Mouse (Mus musculus) hindbrain, embryonic 14.5 days (tissue): Measurements from ENCODE around the gene Nsun3. TPM values are rescaled to one million over a fixed set of nuclear protein-coding genes. Genes with fewer than 3 reads are reported as not detected.
A peak's percentile ranks its signal among the peaks of the same experiment; 100 is the strongest.

Experiments
- ATAC-seq: fragments of 200-750 bp; cut with Nextera tagmentation; 2 replicates; pipeline ENCODE4 v1.8.0; 2017; ENCODE audit warnings: moderate number of reproducible peaks, mild to moderate bottlenecking, moderate TSS enrichment, moderate library complexity; ENCODE audit not compliant: low FRiP score
- DNase-seq: peaks from one replicate; pipeline ENCODE4 v3.0.0-alpha.2; 2015; ENCODE audit warnings: low spot score
- H3K27ac ChIP-seq: fragments of 300-500 bp; sonication (generic); 2 replicates; pipeline ENCODE4 v1.5.1; 2014; ENCODE audit warnings: mild to moderate bottlenecking, moderate library complexity
- H3K27me3 ChIP-seq: fragments of 300-500 bp; sonication (generic); 2 replicates; pipeline ENCODE4 v1.6.1; 2014; ENCODE audit warnings: mild to moderate bottlenecking, low read length, mixed read lengths; ENCODE audit not compliant: control insufficient read depth, insufficient read depth
- H3K36me3 ChIP-seq: fragments of 300-500 bp; sonication (generic); replicated peaks from 2 replicates; pipeline ENCODE4 v1.6.1; 2014; ENCODE audit not compliant: control insufficient read depth, insufficient read depth
- H3K4me1 ChIP-seq: fragments of 300-500 bp; sonication (generic); replicated peaks from 2 replicates; pipeline ENCODE4 v1.6.1; 2014; ENCODE audit warnings: antibody characterized with exemption, low read length, mixed read lengths; ENCODE audit not compliant: control insufficient read depth, insufficient read depth
- H3K4me2 ChIP-seq: fragments of 300-500 bp; sonication (generic); replicated peaks from 2 replicates; pipeline ENCODE4 v1.6.1; 2014; ENCODE audit warnings: mild to moderate bottlenecking, moderate library complexity
- H3K4me3 ChIP-seq: fragments of 300-500 bp; sonication (generic); replicated peaks from 2 replicates; pipeline ENCODE4 v1.5.1; 2014; ENCODE audit warnings: mild to moderate bottlenecking, low read length
- H3K9ac ChIP-seq: fragments of 300-500 bp; sonication (generic); 2 replicates; pipeline ENCODE4 v1.6.1; 2014
- H3K9me3 ChIP-seq: fragments of 300-500 bp; sonication (generic); 2 replicates; pipeline ENCODE4 v1.6.1; 2016; ENCODE audit warnings: low read length; ENCODE audit not compliant: control insufficient read depth
- WGBS: fragments of 180-500 bp; shearing (Covaris S2); extraction: QIAGEN DNeasy Blood & Tissue Kit; methylation state at CpG from one replicate; pipeline ENCODE4 v1.1.7; 2014; 5-methylcytosine and 5-hydroxymethylcytosine counted together
- polyA plus RNA-seq: library from polyadenylated mRNA; unstranded; fragments of >200 nt; fragmentation: Nextera tagmentation; extraction: Ambion mirVana; gene quantifications from 2 replicates; pipeline ENCODE4 v1.2.1, GENCODE M21; 2014

Gene Nsun3
- 10.0 and 10.9 TPM in 2 replicates for polyA plus RNA-seq

- ATAC-seq, result peak; percentile 97
- Histone ChIP-seq H3K9ac (peak within 1 kb of the TSS; percentile 84), H3K27ac (peak within 1 kb of the TSS; percentile 86), H3K27me3 (no peaks in the 10 kb centered on the region), H3K4me3 (peak within 1 kb of the TSS; percentile 86), H3K9me3 (no peaks in the 10 kb centered on the region), H3K36me3 (0 out of 2 replicates have a peak, but pooled peaks cover 7% of the 10 kb centered on the region), H3K4me1 (peaks cover 20% of the 10 kb centered on the region), H3K4me2 (peak within 1 kb of the TSS; percentile 68)
- DNase-seq, result peak; percentile 98
- 2% methylated on average over 41 of the region's 41 CpGs for WGBS
Measured at GRCm38 (mm10) chr16:62786621-62787331, at the start of gene Nsun3. Gene Nsun3 (minus strand): TSS chr16:62786818.

DNA sequence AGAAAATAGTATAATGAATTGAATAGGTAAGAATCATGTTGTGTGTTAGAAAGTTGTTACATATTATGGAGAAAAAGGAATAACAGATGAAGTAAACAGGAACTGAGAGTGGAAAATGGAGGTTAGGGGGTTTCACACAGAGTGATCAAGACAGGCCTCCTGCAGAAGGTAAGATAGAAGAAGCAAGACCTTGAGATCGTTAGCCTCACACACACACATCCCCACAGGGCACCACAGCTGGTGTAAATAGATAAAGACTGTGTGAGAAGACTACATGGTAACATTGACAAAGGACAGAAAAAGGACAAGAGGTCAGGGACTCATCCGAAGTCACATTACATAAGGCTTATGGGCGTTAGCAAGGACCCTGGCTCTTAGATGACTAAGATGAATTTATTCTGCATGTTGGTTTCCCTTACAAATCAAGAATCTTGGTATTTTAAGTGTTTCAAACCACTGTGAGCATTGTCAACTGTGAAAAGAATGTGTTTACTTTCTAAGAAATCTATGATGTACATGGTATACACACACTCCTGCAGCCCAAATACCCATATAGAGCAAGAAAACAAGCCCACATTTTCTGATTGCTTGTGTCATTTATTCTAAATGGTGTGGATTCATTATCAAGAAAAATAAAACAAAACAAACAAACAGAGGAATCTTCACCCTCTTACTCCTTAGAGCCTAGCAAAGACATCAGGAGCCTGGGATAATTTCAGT lies 47.6 kb upstream of the Nsun3 start:
- DNase-seq (no peak), ATAC-seq (no peak)
- H3K27me3 ChIP-seq, result no peaks in the 10 kb centered on the region
- H3K4me1 ChIP-seq, result no peaks in the 10 kb centered on the region
- no peaks in the 10 kb centered on the region for H3K36me3 ChIP-seq
- no peaks in the 10 kb centered on the region for H3K9me3 ChIP-seq
- H3K27ac ChIP-seq, result no peak overlapping the region
- no peak overlapping the region for H3K4me2 ChIP-seq
- 58% methylated on average over 3 of the region's 3 CpGs for WGBS
- no peak overlapping the region for H3K9ac ChIP-seq
- H3K4me3 ChIP-seq, result no peak overlapping the region

- no peaks in the 10 kb centered on the region for H3K27me3 ChIP-seq
- no peaks in the 10 kb centered on the region for H3K9me3 ChIP-seq
- H3K27ac ChIP-seq, result no peak overlapping the region
- no peak overlapping the region for H3K9ac ChIP-seq
- H3K4me2 ChIP-seq, result no peak overlapping the region
- no peaks in the 10 kb centered on the region for H3K36me3 ChIP-seq
- H3K4me3 ChIP-seq, result no peak overlapping the region
- no peaks in the 10 kb centered on the region for H3K4me1 ChIP-seq
- WGBS, result 19% methylated on average over 4 of the region's 4 CpGs
- peak; percentile 37; the same call in 1 of the 2 replicates for ATAC-seq
- peak; percentile 48 for DNase-seq
Measured at GRCm38 (mm10) chr16:62832481-62832880, 45.9 kb upstream of the Nsun3 start.

GRCm38 (mm10) chr16:62832027-62832426 lies 45.4 kb upstream of the Nsun3 start:
- Histone ChIP-seq H3K9ac (no peak overlapping the region), H3K4me2 (no peak overlapping the region), H3K27me3 (no peaks in the 10 kb centered on the region), H3K4me1 (no peaks in the 10 kb centered on the region), H3K36me3 (no peaks in the 10 kb centered on the region), H3K27ac (no peak overlapping the region), H3K4me3 (no peak overlapping the region), H3K9me3 (no peaks in the 10 kb centered on the region)
- ATAC-seq, result no peak; the same call in 1 of the 2 replicates
- DNase-seq, result no peak
- 86% methylated on average over 2 of the region's 2 CpGs for WGBS

DNA sequence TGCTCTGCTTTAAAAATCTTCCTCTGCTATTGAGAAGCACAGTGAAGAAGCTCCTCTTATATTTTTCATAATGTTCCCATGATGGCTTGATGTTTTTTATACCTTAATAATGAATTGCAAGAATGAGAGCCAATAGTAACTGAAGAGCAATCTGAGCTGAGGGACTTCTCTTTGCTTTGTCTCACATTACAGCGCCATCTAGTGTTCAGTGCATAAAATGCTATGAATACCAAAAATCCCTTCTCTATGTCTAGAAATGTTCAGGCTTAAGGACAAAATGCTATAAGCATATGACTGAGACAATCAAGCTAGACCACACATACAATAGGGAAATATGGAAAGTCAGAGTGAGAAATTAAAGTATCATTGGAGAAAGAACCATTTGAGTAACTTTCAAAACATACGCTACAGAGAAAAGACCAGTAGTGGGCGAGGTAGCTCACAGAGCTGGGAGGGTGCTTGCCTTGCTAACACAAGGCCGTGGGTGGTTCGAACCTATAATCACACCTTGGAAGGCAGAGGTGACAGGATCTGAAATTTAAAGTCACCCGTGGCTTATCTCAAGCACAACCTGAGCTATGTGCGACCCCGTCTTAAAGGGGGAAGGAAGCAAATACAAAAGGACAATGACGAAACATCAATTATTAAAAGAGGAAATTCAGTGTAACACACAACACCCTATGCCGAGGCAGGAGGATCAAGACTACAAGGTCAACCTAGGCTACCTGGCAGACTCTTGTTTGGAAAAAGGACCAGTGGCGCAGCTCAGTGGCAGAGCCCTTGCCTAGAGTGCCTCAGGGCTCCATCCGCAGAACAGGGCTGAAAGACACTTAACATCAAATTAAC lies 39.8 kb upstream of the Nsun3 start:
- WGBS, result 80% methylated on average over 12 of the region's 12 CpGs
- peak; percentile 84 for DNase-seq

DNA sequence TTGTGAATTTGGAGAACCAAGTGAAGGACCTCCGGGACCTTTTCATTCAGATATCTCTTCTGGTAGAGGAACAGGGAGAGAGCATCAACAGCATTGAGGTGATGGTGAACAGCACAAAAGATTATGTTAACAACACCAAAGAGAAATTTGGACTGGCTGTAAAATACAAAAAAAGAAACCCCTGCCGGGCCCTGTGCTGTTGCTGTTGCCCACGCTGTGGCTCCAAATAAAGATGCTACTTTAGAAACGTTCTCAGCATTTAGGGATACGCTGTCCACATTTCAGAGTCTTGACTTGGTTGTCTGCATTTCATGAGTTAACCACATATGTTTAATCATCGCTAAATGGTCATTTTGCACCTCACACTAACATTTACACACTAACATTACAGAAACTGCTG lies 35.9 kb upstream of the Nsun3 start:
- no peaks in the 10 kb centered on the region for H3K9me3 ChIP-seq
- no peaks in the 10 kb centered on the region for H3K36me3 ChIP-seq
- H3K4me1 ChIP-seq, result no peaks in the 10 kb centered on the region
- H3K4me2 ChIP-seq, result no peak overlapping the region
- ATAC-seq (no peak), DNase-seq (no peak)
- H3K27ac ChIP-seq, result no peak overlapping the region
- no peaks in the 10 kb centered on the region for H3K27me3 ChIP-seq
- 92% methylated on average over 6 of the region's 6 CpGs for WGBS
- H3K9ac ChIP-seq, result no peak overlapping the region
- H3K4me3 ChIP-seq, result no peak overlapping the region

More for the DNA sequence above, 39.8 kb upstream of the Nsun3 start:
- Histone ChIP-seq H3K27me3 (no peaks in the 10 kb centered on the region), H3K4me3 (no peak overlapping the region), H3K4me1 (no peaks in the 10 kb centered on the region), H3K9me3 (no peaks in the 10 kb centered on the region), H3K4me2 (no peak overlapping the region), H3K36me3 (no peaks in the 10 kb centered on the region), H3K9ac (no peak overlapping the region), H3K27ac (no peak overlapping the region)
- peak; percentile 40; the same call in 1 of the 2 replicates for ATAC-seq

DNA sequence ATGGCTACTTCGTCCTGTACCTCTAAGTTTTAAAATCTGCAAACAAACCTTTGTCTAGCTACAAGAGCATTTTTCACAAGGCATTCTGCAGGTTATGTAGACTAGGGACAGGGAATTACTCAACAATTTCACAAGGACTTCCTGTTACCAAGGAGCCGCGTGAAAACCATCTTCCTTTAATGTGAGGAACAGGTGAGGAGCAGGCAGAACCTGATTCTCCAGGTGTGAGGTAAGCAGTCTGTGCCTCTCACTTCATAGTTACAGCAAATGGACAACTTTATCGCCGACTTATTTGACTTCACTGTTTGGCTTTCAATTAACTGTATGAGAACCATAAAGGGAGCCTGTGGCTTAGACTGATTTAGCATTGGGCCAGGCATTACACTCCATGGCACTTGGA lies 27.9 kb upstream of the Nsun3 start, which contains the start of gene Stx19:
Gene Stx19 (plus strand): TSS at position 186 of the 400 bp plus-strand sequence.
- H3K4me1 ChIP-seq, result no peaks in the 10 kb centered on the region
- no peak for ATAC-seq
- no peak within 1 kb of the TSS for H3K9ac ChIP-seq

DNA sequence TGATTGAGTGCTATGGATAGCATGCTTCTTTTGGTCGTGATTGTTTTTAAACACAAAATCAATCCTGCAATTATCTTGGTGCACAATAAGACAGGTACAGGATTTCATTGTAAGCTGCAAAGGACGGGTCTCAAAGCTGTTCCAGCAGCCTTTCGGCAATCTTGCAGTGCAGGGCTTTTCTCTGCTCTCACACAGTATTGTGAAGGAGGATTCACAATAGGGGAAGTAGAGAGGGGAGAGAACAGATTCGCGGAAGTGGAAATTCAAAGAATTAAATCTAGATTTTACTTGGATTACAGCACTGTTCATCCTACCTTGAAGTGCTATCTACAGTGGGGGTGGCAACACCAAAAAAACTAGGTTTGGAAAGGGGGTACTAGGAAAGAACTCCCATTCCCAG lies 27.2 kb upstream of the Nsun3 start:
- WGBS, result 81% methylated on average over 5 of the region's 5 CpGs
- Histone ChIP-seq H3K9ac (no peak overlapping the region), H3K9me3 (no peaks in the 10 kb centered on the region), H3K4me1 (no peaks in the 10 kb centered on the region), H3K36me3 (no peaks in the 10 kb centered on the region; the same call in 1 of the 2 replicates), H3K4me3 (no peak overlapping the region), H3K27ac (no peak overlapping the region), H3K4me2 (no peak overlapping the region), H3K27me3 (no peaks in the 10 kb centered on the region)
- no peak for DNase-seq
- no peak for ATAC-seq

More for the DNA sequence above, 27.9 kb upstream of the Nsun3 start, which contains the start of gene Stx19:
- H3K27ac ChIP-seq, result no peak within 1 kb of the TSS
- no peak for DNase-seq
- H3K4me2 ChIP-seq, result no peak within 1 kb of the TSS
- 89% methylated on average over 5 of the region's 5 CpGs for WGBS
- H3K9me3 ChIP-seq, result no peaks in the 10 kb centered on the region
- no peaks in the 10 kb centered on the region; the same call in 1 of the 2 replicates for H3K36me3 ChIP-seq
- no peaks in the 10 kb centered on the region for H3K27me3 ChIP-seq
- no peak within 1 kb of the TSS for H3K4me3 ChIP-seq

GRCm38 (mm10) chr16:62810855-62811254 lies 24.2 kb upstream of the Nsun3 start:
- Histone ChIP-seq H3K9ac (no peak overlapping the region), H3K36me3 (peaks cover 4% of the 10 kb centered on the region; the same call in 1 of the 2 replicates), H3K4me1 (no peaks in the 10 kb centered on the region), H3K4me3 (no peak overlapping the region), H3K27me3 (no peaks in the 10 kb centered on the region), H3K9me3 (no peaks in the 10 kb centered on the region), H3K27ac (no peak overlapping the region), H3K4me2 (no peak overlapping the region)
- WGBS, result 89% methylated on average over 4 of the region's 4 CpGs
- DNase-seq, result no peak
- no peak for ATAC-seq
